Mouse (Mus musculus) adrenal gland, postnatal 25 days (tissue): ENCODE results near the gene Vamp1. TPM values are rescaled to one million over a fixed set of nuclear protein-coding genes. Genes with fewer than 3 reads are reported as not detected.
A peak's percentile ranks its signal among the peaks of the same experiment; 100 is the strongest.
"Not testable (repeated sequence)": the region's sequence is repeated elsewhere in the genome, so short reads cannot be mapped to it uniquely, and the experiment has no call there.

Source experiments
- DNase-seq: peaks from one replicate; pipeline ENCODE4 v3.0.0; 2021; ENCODE audit warnings: mixed read lengths
- total RNA-seq: library from RNA; stranded (reverse); gene quantifications from 2 replicates; pipeline ENCODE4 v1.2.3, GENCODE M21; 2021

Vamp1 gene
- total RNA-seq, 1 experiment from 2014 or later = 102 TPM

- no peak for DNase-seq
Measured at GRCm38 (mm10) chr6:125252285-125252684, 36.9 kb downstream of the Vamp1 start.

- no peak for DNase-seq
Measured at GRCm38 (mm10) chr6:125252711-125253110, 37.4 kb downstream of the Vamp1 start.

GRCm38 (mm10) chr6:125253863-125254715 lies 38.7 kb downstream of the Vamp1 start:
- no peak for DNase-seq

- DNase-seq = no peak
Measured at GRCm38 (mm10) chr6:125255516-125256044, 40.2 kb downstream of the Vamp1 start.

GRCm38 (mm10) chr6:125256222-125256966 lies 41.0 kb downstream of the Vamp1 start:
- peak; percentile 59 for DNase-seq

GRCm38 (mm10) chr6:125260006-125260555 lies 44.7 kb downstream of the Vamp1 start:
- no peak for DNase-seq

- DNase-seq = no peak
Measured at GRCm38 (mm10) chr6:125264219-125264618, 48.9 kb downstream of the Vamp1 start.

- DNase-seq = no peak
Measured at GRCm38 (mm10) chr6:125265239-125265638, 49.9 kb downstream of the Vamp1 start.

- no peak for DNase-seq
Measured at GRCm38 (mm10) chr6:125266091-125266490, 50.7 kb downstream of the Vamp1 start.

GRCm38 (mm10) chr6:125266600-125266999 lies 51.2 kb downstream of the Vamp1 start:
- not testable (repeated sequence) for DNase-seq

GRCm38 (mm10) chr6:125267469-125267868 lies 52.1 kb downstream of the Vamp1 start:
- DNase-seq = no peak

GRCm38 (mm10) chr6:125268799-125269198 lies 53.4 kb downstream of the Vamp1 start:
- no peak for DNase-seq

- DNase-seq = peak; percentile 91
Measured at GRCm38 (mm10) chr6:125271455-125272227, 56.3 kb downstream of the Vamp1 start.

GRCm38 (mm10) chr6:125272228-125272785 lies 57.0 kb downstream of the Vamp1 start:
- no peak for DNase-seq

GRCm38 (mm10) chr6:125274841-125275563 lies 59.7 kb downstream of the Vamp1 start:
- DNase-seq = peak; percentile 46

- DNase-seq = no peak
Measured at GRCm38 (mm10) chr6:125279729-125280128, 64.4 kb downstream of the Vamp1 start.

- DNase-seq = not testable (repeated sequence)
Measured at GRCm38 (mm10) chr6:125282721-125283120, 67.4 kb downstream of the Vamp1 start.

- DNase-seq = no peak
Measured at GRCm38 (mm10) chr6:125284250-125284649, 68.9 kb downstream of the Vamp1 start.

- no peak for DNase-seq
Measured at GRCm38 (mm10) chr6:125284751-125285150, 69.4 kb downstream of the Vamp1 start.

- DNase-seq = no peak
Measured at GRCm38 (mm10) chr6:125285890-125286289, 70.5 kb downstream of the Vamp1 start, which contains the start of gene Tuba3a. Gene Tuba3a (minus strand): TSS chr6:125286042.

- no peak for DNase-seq
Measured at GRCm38 (mm10) chr6:125286944-125287343, 71.6 kb downstream of the Vamp1 start.
